In genomic region chr9:65811784-65812183, GRCm38 (mm10) we compare ENCODE assay signal across 16 mouse cellular contexts.
"Had no signal": no experiment of that assay in that cellular context is flagged by ENCODE, and none has a peak within 500 bp of the region (broad histone marks: within the 10 kb centered on the region; RNA-seq: fewer than 3 reads in every experiment).

No protein-coding gene starts in this region.

- H3K4me3 ChIP-seq: megakaryocyte, embryonic 14.5 days; midbrain, embryonic 13.5 days; midbrain, embryonic 15.5 days; neural tube, embryonic 12.5 days; stomach, embryonic 15.5 days had no signal

- H3K9ac ChIP-seq: lung, embryonic 14.5 days; midbrain, embryonic 13.5 days; midbrain, embryonic 15.5 days; neural tube, embryonic 12.5 days; stomach, embryonic 15.5 days had no signal

- H3K9me3 ChIP-seq: megakaryocyte, embryonic 14.5 days; midbrain, embryonic 13.5 days; midbrain, embryonic 15.5 days; neural tube, embryonic 12.5 days; stomach, embryonic 15.5 days had no signal

- H3K4me1 ChIP-seq: neural tube, embryonic 12.5 days had no signal

- H3K27ac ChIP-seq: midbrain, embryonic 13.5 days; midbrain, embryonic 15.5 days; neural tube, embryonic 12.5 days; stomach, embryonic 15.5 days; stomach, postnatal 0 days had no signal

- ATAC-seq: midbrain, embryonic 13.5 days; midbrain, embryonic 15.5 days had no signal

- DNase-seq: lung, adult 18-20 months; lung, embryonic 14.5 days; lung, postnatal 10 days; lung, postnatal 4 days; right cerebral cortex, postnatal 14 days; spleen, adult 18-20 months; thymus, adult 2 months; thymus, postnatal 25 days; thymus, postnatal 4 days had no signal

- H3K4me2 ChIP-seq: lung, embryonic 14.5 days; midbrain, embryonic 11.5 days; midbrain, embryonic 13.5 days; midbrain, embryonic 15.5 days; neural tube, embryonic 12.5 days; stomach, embryonic 15.5 days had no signal

- H3K27me3 ChIP-seq: megakaryocyte, embryonic 14.5 days; midbrain, embryonic 13.5 days; midbrain, embryonic 15.5 days; neural tube, embryonic 12.5 days; stomach, embryonic 15.5 days had no signal

- H3K36me3 ChIP-seq: midbrain, embryonic 15.5 days; stomach, embryonic 15.5 days had no signal
